Mouse (Mus musculus) liver, adult 2 months (tissue): ENCODE data around the gene Gm20388. TPM values are rescaled to one million over a fixed set of nuclear protein-coding genes. Genes with fewer than 3 reads are reported as not detected.

Experiments used
- DNase-seq: peaks from one replicate; pipeline ENCODE4 v3.0.0-alpha.2; 2011; ENCODE audit warnings: low read depth, low spot score; ENCODE audit errors: extremely low read depth
- H3K27ac ChIP-seq: fragments of 200-500 bp; replicated peaks from 2 replicates; pipeline ENCODE4 v1.5.1; 2012; ENCODE audit warnings: low read depth, mild to moderate bottlenecking, control low read depth, inconsistent platforms, low read length; ENCODE audit not compliant: insufficient read depth
- H3K27me3 ChIP-seq: fragments of 200-500 bp; 2 replicates; pipeline ENCODE4 v1.6.1; 2012; ENCODE audit warnings: mild to moderate bottlenecking, moderate library complexity, low read length, inconsistent platforms; ENCODE audit not compliant: control insufficient read depth, insufficient read depth
- H3K36me3 ChIP-seq: fragments of 200-500 bp; 2 replicates; pipeline ENCODE4 v1.6.1; 2012; ENCODE audit warnings: low read length, inconsistent platforms; ENCODE audit not compliant: control insufficient read depth, insufficient read depth
- H3K4me1 ChIP-seq: fragments of 200-500 bp; 2 replicates; pipeline ENCODE4 v1.6.1; 2011; ENCODE audit warnings: low read length; ENCODE audit not compliant: control insufficient read depth, insufficient read depth
- H3K4me3 ChIP-seq: fragments of 200-500 bp; 2 replicates; pipeline ENCODE4 v1.5.1; 2011; ENCODE audit warnings: low read depth, mild to moderate bottlenecking, control low read depth, low read length, moderate library complexity; ENCODE audit not compliant: insufficient read depth
- H3K79me2 ChIP-seq: fragments of 200-500 bp; 2 replicates; pipeline ENCODE4 v1.6.1; 2012; ENCODE audit warnings: inconsistent platforms, mild to moderate bottlenecking, low read length, moderate library complexity; ENCODE audit not compliant: control insufficient read depth, insufficient read depth
- H3K9ac ChIP-seq: fragments of 200-500 bp; 2 replicates; pipeline ENCODE4 v1.6.1; 2012; ENCODE audit warnings: low read depth, mild to moderate bottlenecking, control low read depth, inconsistent platforms, low read length
- CTCF ChIP-seq: fragments of 200-500 bp; IDR thresholded peaks from 2 replicates; pipeline ENCODE4 v1.5.1; 2011; ENCODE audit warnings: low read depth, low read length, control low read depth
- POLR2A ChIP-seq: fragments of 200-500 bp; IDR thresholded peaks from 2 replicates; pipeline ENCODE4 v1.6.1; 2011; ENCODE audit warnings: low read length, control low read depth; ENCODE audit not compliant: insufficient read depth; ENCODE audit errors: extremely low read depth
- WGBS: fragments of 180-500 bp; shearing (Covaris S2); methylation state at CpG from one replicate; pipeline ENCODE4 v1.1.7; 2018; 5-methylcytosine and 5-hydroxymethylcytosine counted together
- polyA plus RNA-seq: library from polyadenylated mRNA; depleted of rRNA; stranded (reverse); fragments of >200 nt; gene quantifications from 2 replicates; pipeline ENCODE4 v1.2.3, GENCODE M21; 2012
- total RNA-seq: library from RNA; depleted of rRNA; stranded (reverse); fragments of >200 nt; gene quantifications from 2 replicates; pipeline ENCODE4 v1.2.3, GENCODE M21; 2014

The Gm20388 gene
- total and polyA plus RNA-seq, 2 experiments, result 6.4 to 19.9 TPM

GRCm38 (mm10) chr8:123497699-123498098, 3587.1 kb downstream of the Gm20388 start:
- Histone ChIP-seq H3K27me3 (no peaks in the 10 kb centered on the region), H3K27ac (no peak overlapping the region), H3K4me1 (no peaks in the 10 kb centered on the region), H3K79me2 (no peaks in the 10 kb centered on the region), H3K9ac (no peak overlapping the region), H3K36me3 (peaks cover 44% of the 10 kb centered on the region), H3K4me3 (no peak overlapping the region)
- DNase-seq, result no peak
- TF ChIP-seq CTCF, result no peak
- no peak for TF ChIP-seq POLR2A
- WGBS, result 90% methylated on average over 4 of the region's 4 CpGs

GRCm38 (mm10) chr8:123498963-123499362, 3588.3 kb downstream of the Gm20388 start:
- no peak for DNase-seq
- Histone ChIP-seq H3K4me3 (no peak overlapping the region), H3K79me2 (no peaks in the 10 kb centered on the region), H3K27ac (no peak overlapping the region), H3K27me3 (no peaks in the 10 kb centered on the region), H3K9ac (no peak overlapping the region), H3K36me3 (peaks cover 39% of the 10 kb centered on the region), H3K4me1 (no peaks in the 10 kb centered on the region)
- TF ChIP-seq POLR2A (no peak), CTCF (no peak)
- 94% methylated on average over 11 of the region's 11 CpGs for WGBS

GRCm38 (mm10) chr8:123499556-123499955, 3588.9 kb downstream of the Gm20388 start:
- no peak overlapping the region for H3K9ac ChIP-seq
- H3K36me3 ChIP-seq, result peaks cover 33% of the 10 kb centered on the region

GRCm38 (mm10) chr8:123502192-123502591, 3591.6 kb downstream of the Gm20388 start:
- Histone ChIP-seq H3K27me3 (no peaks in the 10 kb centered on the region), H3K79me2 (no peaks in the 10 kb centered on the region), H3K4me1 (no peaks in the 10 kb centered on the region), H3K4me3 (no peak overlapping the region), H3K9ac (no peak overlapping the region), H3K36me3 (peaks cover 22% of the 10 kb centered on the region; the same call in 1 of the 2 replicates), H3K27ac (no peak overlapping the region)
- no peak for DNase-seq
- TF ChIP-seq CTCF (no peak), POLR2A (no peak)
- 94% methylated on average over 5 of the region's 5 CpGs for WGBS

More at GRCm38 (mm10) chr8:123499556-123499955, 3588.9 kb downstream of the Gm20388 start:
- no peak overlapping the region for H3K4me3 ChIP-seq
- no peaks in the 10 kb centered on the region for H3K79me2 ChIP-seq
- no peak overlapping the region for H3K27ac ChIP-seq
- WGBS, result 93% methylated on average over 11 of the region's 11 CpGs
- H3K4me1 ChIP-seq, result no peaks in the 10 kb centered on the region
- no peak for DNase-seq
- no peaks in the 10 kb centered on the region for H3K27me3 ChIP-seq
- TF ChIP-seq POLR2A, result no peak
- no peak for TF ChIP-seq CTCF

- no peak overlapping the region for H3K4me3 ChIP-seq
- no peaks in the 10 kb centered on the region for H3K4me1 ChIP-seq
- H3K9ac ChIP-seq, result no peak overlapping the region
- H3K79me2 ChIP-seq, result no peaks in the 10 kb centered on the region
- TF ChIP-seq POLR2A (no peak), CTCF (no peak)
- H3K27ac ChIP-seq, result no peak overlapping the region
- peaks cover 17% of the 10 kb centered on the region; the same call in 1 of the 2 replicates for H3K36me3 ChIP-seq
- DNase-seq, result no peak
- H3K27me3 ChIP-seq, result no peaks in the 10 kb centered on the region
- WGBS, result 99% methylated on average over 6 of the region's 6 CpGs
Measured at GRCm38 (mm10) chr8:123503801-123504467, 3593.3 kb downstream of the Gm20388 start.

GRCm38 (mm10) chr8:123504591-123505195, 3594.1 kb downstream of the Gm20388 start:
- Histone ChIP-seq H3K9ac (no peak overlapping the region), H3K27me3 (no peaks in the 10 kb centered on the region), H3K27ac (no peak overlapping the region), H3K4me3 (no peak overlapping the region), H3K4me1 (no peaks in the 10 kb centered on the region), H3K36me3 (peaks cover 17% of the 10 kb centered on the region; the same call in 1 of the 2 replicates), H3K79me2 (no peaks in the 10 kb centered on the region)
- no peak for DNase-seq
- TF ChIP-seq CTCF (no peak), POLR2A (no peak)
- 94% methylated on average over 9 of the region's 9 CpGs for WGBS
